Mouse (Mus musculus): ENCODE measurements around the gene Wdr24. TPM values are rescaled to one million over a fixed set of nuclear protein-coding genes. Genes with fewer than 3 reads are reported as not detected.

Gene Wdr24
- polyA plus RNA-seq, 1 experiment from 2014 or later, result 12.1 TPM

Other genes starting within 250 kb of the Wdr24 start
- 27.9 and 28.9 TPM in 2 replicates for gene Lmf1, start 244.5 kb upstream of the Wdr24 start, polyA plus RNA-seq (2021; fragmentation: Nextera tagmentation)
- gene Gng13, start 106.5 kb upstream of the Wdr24 start, polyA plus RNA-seq (2021; fragmentation: Nextera tagmentation), result 835 and 992 TPM in 2 replicates
- 0.97 and 1.5 TPM in 2 replicates for gene Chtf18, start 96.2 kb upstream of the Wdr24 start, polyA plus RNA-seq (2021; fragmentation: Nextera tagmentation)
- 59.3 and 64.4 TPM in 2 replicates for gene Rpusd1, start 96.0 kb upstream of the Wdr24 start, polyA plus RNA-seq (2021; fragmentation: Nextera tagmentation)
- gene Mslnl, start 87.6 kb upstream of the Wdr24 start, polyA plus RNA-seq (2021; fragmentation: Nextera tagmentation), result 0.20 and 0.21 TPM in 2 replicates
- 0.72 and 1.0 TPM in 2 replicates for gene Msln, start 69.2 kb upstream of the Wdr24 start, polyA plus RNA-seq (2021; fragmentation: Nextera tagmentation)
- 27.4 and 37.4 TPM in 2 replicates for gene Narfl, start 49.9 kb upstream of the Wdr24 start, polyA plus RNA-seq (2021; fragmentation: Nextera tagmentation)
- 114 and 123 TPM in 2 replicates for gene Haghl, start 38.0 kb upstream of the Wdr24 start, polyA plus RNA-seq (2021; fragmentation: Nextera tagmentation)
- gene Ccdc78, start 37.0 kb upstream of the Wdr24 start, polyA plus RNA-seq (2021; fragmentation: Nextera tagmentation), result 0.31 and 0.39 TPM in 2 replicates
- gene Fam173a, start 30.7 kb upstream of the Wdr24 start, polyA plus RNA-seq (2021; fragmentation: Nextera tagmentation), result 147 and 187 TPM in 2 replicates
- gene AC134908.4, start 28.0 kb upstream of the Wdr24 start, polyA plus RNA-seq (2021; fragmentation: Nextera tagmentation), result 4.0 and 5.4 TPM in 2 replicates
- gene Metrn, start 26.5 kb upstream of the Wdr24 start, polyA plus RNA-seq (2021; fragmentation: Nextera tagmentation), result 11.7 and 12.8 TPM in 2 replicates
- gene Fbxl16, start 14.5 kb upstream of the Wdr24 start, polyA plus RNA-seq (2021; fragmentation: Nextera tagmentation), result 213 and 331 TPM in 2 replicates
- 31.5 and 33.5 TPM in 2 replicates for gene Jmjd8, start 5.2 kb downstream of the Wdr24 start, polyA plus RNA-seq (2021; fragmentation: Nextera tagmentation)
- 348 and 416 TPM in 2 replicates for gene Stub1, start 9.8 kb downstream of the Wdr24 start, polyA plus RNA-seq (2021; fragmentation: Nextera tagmentation)
- gene Rhbdl1, start 13.7 kb downstream of the Wdr24 start, polyA plus RNA-seq (2021; fragmentation: Nextera tagmentation), result 10.7 and 55.8 TPM in 2 replicates
- gene Gm20683, start 18.1 kb downstream of the Wdr24 start, polyA plus RNA-seq (2021; fragmentation: Nextera tagmentation), result 1.4 and 5.1 TPM in 2 replicates
- 7.3 and 8.2 TPM in 2 replicates for gene Rhot2, start 21.2 kb downstream of the Wdr24 start, polyA plus RNA-seq (2021; fragmentation: Nextera tagmentation)
- 1.5 and 2.0 TPM in 2 replicates for gene Wdr90, start 37.9 kb downstream of the Wdr24 start, polyA plus RNA-seq (2021; fragmentation: Nextera tagmentation)
- 35.6 and 38.4 TPM in 2 replicates for gene Mcrip2, start 45.1 kb downstream of the Wdr24 start, polyA plus RNA-seq (2021; fragmentation: Nextera tagmentation)
- 65.7 and 79.7 TPM in 2 replicates for gene Mettl26, start 51.4 kb downstream of the Wdr24 start, polyA plus RNA-seq (2021; fragmentation: Nextera tagmentation)
- gene Wfikkn1, start 57.2 kb downstream of the Wdr24 start, polyA plus RNA-seq (2021; fragmentation: Nextera tagmentation), result 0.06 and 0.07 TPM in 2 replicates
- 8.7 and 18.7 TPM in 2 replicates for gene Rab40c, start 96.1 kb downstream of the Wdr24 start, polyA plus RNA-seq (2021; fragmentation: Nextera tagmentation)
- 94.5 and 96.0 TPM in 2 replicates for gene Pigq, start 121.3 kb downstream of the Wdr24 start, polyA plus RNA-seq (2021; fragmentation: Nextera tagmentation)
- 0.26 and 0.48 TPM in 2 replicates for gene Nhlrc4, start 121.3 kb downstream of the Wdr24 start, polyA plus RNA-seq (2021; fragmentation: Nextera tagmentation)
- 0.49 and 0.78 TPM in 2 replicates for gene A930017K11Rik, start 128.9 kb downstream of the Wdr24 start, polyA plus RNA-seq (2021; fragmentation: Nextera tagmentation)
- 9.2 and 14.4 TPM in 2 replicates for gene Capn15, start 162.2 kb downstream of the Wdr24 start, polyA plus RNA-seq (2021; fragmentation: Nextera tagmentation)
- 7.5 and 13.3 TPM in 2 replicates for gene Rab11fip3, start 245.9 kb downstream of the Wdr24 start, polyA plus RNA-seq (2021; fragmentation: Nextera tagmentation)

Data from left cerebral cortex, adult 6 months (tissue).